Comparison of ENCODE assay signal across 24 mouse cellular contexts in genomic region chr16:30176306-30176705, GRCm38 (mm10).
DNase-seq lines count a peak whose midpoint lies in the region; ATAC-seq lines count a peak whose summit lies in the region.
"Had no signal": no experiment of that assay in that cellular context is flagged by ENCODE, and none has a peak within 500 bp of the region (broad histone marks: within the 10 kb centered on the region; RNA-seq: fewer than 3 reads in every experiment).

No protein-coding gene starts in this region.

- no peaks in the 10 kb centered on the region for H3K36me3 ChIP-seq in embryonic facial prominence, embryonic 10.5 days (replicated peaks)
- no peaks in the 10 kb centered on the region for H3K36me3 ChIP-seq in hindbrain, embryonic 16.5 days (ENCODE audit: control insufficient read depth, insufficient read depth, low read length)
- H3K36me3 ChIP-seq: forebrain, embryonic 15.5 days; heart, embryonic 13.5 days; hindbrain, embryonic 12.5 days; limb, embryonic 15.5 days; neural tube, embryonic 12.5 days had no signal

- 92% methylated on average over 5 of the region's 5 CpGs for WGBS in embryonic facial prominence, embryonic 10.5 days
- WGBS in hindbrain, embryonic 16.5 days: 83% methylated on average over 5 of the region's 5 CpGs

- peaks cover 57% of the 10 kb centered on the region for H3K4me1 ChIP-seq in embryonic facial prominence, embryonic 10.5 days
- peaks cover 9% of the 10 kb centered on the region for H3K4me1 ChIP-seq in hindbrain, embryonic 16.5 days (ENCODE audit: control insufficient read depth, insufficient read depth, low read depth, low read length)

- no peaks in the 10 kb centered on the region for H3K9me3 ChIP-seq in embryonic facial prominence, embryonic 10.5 days
- H3K9me3 ChIP-seq in hindbrain, embryonic 16.5 days (ENCODE audit: control insufficient read depth, low read length): no peaks in the 10 kb centered on the region
- H3K9me3 ChIP-seq: forebrain, embryonic 15.5 days; heart, embryonic 13.5 days; hindbrain, embryonic 12.5 days; limb, embryonic 15.5 days; neural tube, embryonic 12.5 days had no signal

- peak; percentile 29 for DNase-seq in kidney, adult 11 months
- no peak for DNase-seq in kidney, adult 9 months
- peak; percentile 17 for DNase-seq in lung, postnatal 36 days
- DNase-seq in lung, postnatal 25 days (ENCODE audit: low spot score): no peak
- no peak for DNase-seq in embryonic facial prominence, embryonic 10.5 days (ENCODE audit: low spot score)
- peak; percentile 37 to 39 for DNase-seq in thymus, postnatal 36 days
- DNase-seq: adrenal gland, postnatal 14 days; cerebellum, adult 8-10 months; cerebellum, postnatal 36 days; gastrocnemius, postnatal 14 days; heart, postnatal 14 days; lung, embryonic 14.5 days; lung, postnatal 4 days; midbrain, embryonic 14.5 days; right cerebral cortex, postnatal 14 days; spleen, adult 18-20 months had no signal

- peaks cover 50% of the 10 kb centered on the region for H3K27me3 ChIP-seq in embryonic facial prominence, embryonic 10.5 days (replicated peaks; ENCODE audit: low read depth, poor library complexity, severe bottlenecking)
- no peaks in the 10 kb centered on the region; the same call in 1 of the 2 replicates for H3K27me3 ChIP-seq in hindbrain, embryonic 16.5 days (replicated peaks; ENCODE audit: control insufficient read depth, insufficient read depth, low read length)
- H3K27me3 ChIP-seq: forebrain, embryonic 15.5 days had no signal

- H3K9ac ChIP-seq in hindbrain, embryonic 16.5 days (ENCODE audit: low read depth, low read length): no peak overlapping the region
- H3K9ac ChIP-seq: forebrain, embryonic 15.5 days; heart, embryonic 13.5 days; hindbrain, embryonic 12.5 days; limb, embryonic 15.5 days; liver, embryonic 14.5 days; lung, embryonic 14.5 days; neural tube, embryonic 12.5 days had no signal

- no peak for ATAC-seq in hindbrain, embryonic 16.5 days
- ATAC-seq: forebrain, embryonic 15.5 days had no signal

- H3K4me3 ChIP-seq in embryonic facial prominence, embryonic 10.5 days: no peak overlapping the region
- H3K4me3 ChIP-seq in hindbrain, embryonic 16.5 days (ENCODE audit: low read length): no peak overlapping the region
- H3K4me3 ChIP-seq: forebrain, embryonic 15.5 days; heart, adult 2 months; heart, embryonic 13.5 days; hindbrain, embryonic 12.5 days; limb, embryonic 15.5 days; neural tube, embryonic 12.5 days had no signal

- H3K27ac ChIP-seq in embryonic facial prominence, embryonic 10.5 days (replicated peaks): peak overlapping the region; percentile 16; the same call in 1 of the 2 replicates
- no peak overlapping the region for H3K27ac ChIP-seq in hindbrain, embryonic 16.5 days (ENCODE audit: low read depth, low read length)
- H3K27ac ChIP-seq: forebrain, embryonic 15.5 days; heart, adult 2 months; hindbrain, embryonic 12.5 days; limb, embryonic 15.5 days; liver, embryonic 14.5 days; neural tube, embryonic 12.5 days had no signal

- no peak overlapping the region for H3K4me2 ChIP-seq in hindbrain, embryonic 16.5 days (ENCODE audit: low read length)
- H3K4me2 ChIP-seq: forebrain, embryonic 15.5 days; heart, embryonic 13.5 days; hindbrain, embryonic 12.5 days; limb, embryonic 15.5 days; lung, embryonic 14.5 days; neural tube, embryonic 12.5 days had no signal

Comparison
In these comparisons a context has a peak if more than half of its experiments do, and no peak if none do; other contexts are left out.
1. DNase-seq: peak in kidney, adult 11 months (single experiment), lung, postnatal 36 days (single experiment) and thymus, postnatal 36 days (2 of 2); none in kidney, adult 9 months (single experiment), lung, postnatal 25 days (single experiment) and embryonic facial prominence, embryonic 10.5 days (single experiment).